Mouse (Mus musculus) kidney, adult 8-10 months (tissue): Measurements from ENCODE around the gene Cetn2.

Experiments
- DNase-seq, 2 experiments: peaks; one replicate each; pipeline ENCODE4 v3.0.0; 2022

The Cetn2 gene

DNA sequence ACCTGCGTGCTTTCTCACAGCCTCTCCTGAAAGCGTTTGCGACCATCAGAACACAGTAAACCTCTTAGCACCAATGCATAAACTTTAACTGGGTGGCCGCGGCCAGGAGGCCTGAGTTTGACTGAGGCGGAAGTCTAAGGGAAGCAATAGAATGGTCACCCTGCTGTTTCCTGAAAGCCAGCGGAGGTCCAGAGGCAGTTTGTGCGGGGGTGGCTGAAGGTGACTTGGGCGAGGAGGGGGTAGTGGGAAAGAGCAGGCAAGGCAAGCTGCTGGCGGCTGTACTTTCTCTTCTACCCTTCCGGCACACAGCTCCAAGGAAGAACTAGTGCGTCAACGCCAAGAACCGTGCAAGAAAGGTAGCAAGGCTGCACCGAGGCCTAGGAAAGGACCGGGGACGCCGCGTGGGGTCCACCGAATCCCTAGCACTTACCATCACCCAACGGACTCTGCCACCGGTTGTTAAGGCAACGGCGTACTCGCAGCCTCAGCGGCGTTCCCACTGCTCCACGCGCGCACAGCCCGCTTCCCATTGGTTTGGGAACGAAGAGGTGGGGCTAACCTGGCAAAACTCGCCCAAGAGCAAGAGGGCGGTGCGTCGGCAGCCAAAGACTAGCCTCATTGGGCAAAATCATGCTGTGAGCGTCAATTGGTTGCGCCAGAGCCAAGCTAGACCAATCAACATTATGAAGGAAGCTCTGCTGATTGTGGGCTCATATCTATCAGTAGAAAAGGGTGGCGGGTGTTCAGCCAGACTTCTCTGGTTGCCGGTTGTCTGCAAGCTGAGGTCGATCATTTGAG is at the start of gene Cetn2, which contains the start of gene Nsdhl:
TSS of gene Cetn2 (minus strand) at position 528 of the 798 bp plus-strand sequence.
TSS of gene Nsdhl (plus strand) at position 674 of the 798 bp plus-strand sequence.
- DNase-seq, result peak; percentile 90 to 91

DNA sequence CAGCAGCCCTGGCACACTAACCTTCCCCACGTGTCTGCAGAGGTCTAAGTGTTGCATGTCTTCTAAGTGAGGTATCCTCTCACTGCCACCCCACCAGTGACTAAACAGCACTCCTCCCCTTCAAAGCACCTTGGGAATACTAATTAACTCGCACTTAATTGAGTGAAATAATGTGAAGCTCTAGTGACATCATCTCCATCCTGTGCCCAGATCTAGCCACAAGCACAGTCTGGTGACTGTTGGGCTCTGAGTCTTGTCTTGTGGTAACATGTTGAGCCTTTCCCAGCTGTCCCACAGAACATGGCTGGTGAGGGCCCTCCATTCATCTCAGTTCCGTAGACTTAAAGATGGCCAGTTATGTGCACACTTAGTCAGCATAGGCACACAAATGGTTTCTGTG is 44.5 kb upstream of the Cetn2 start:
- no peak for DNase-seq

DNA sequence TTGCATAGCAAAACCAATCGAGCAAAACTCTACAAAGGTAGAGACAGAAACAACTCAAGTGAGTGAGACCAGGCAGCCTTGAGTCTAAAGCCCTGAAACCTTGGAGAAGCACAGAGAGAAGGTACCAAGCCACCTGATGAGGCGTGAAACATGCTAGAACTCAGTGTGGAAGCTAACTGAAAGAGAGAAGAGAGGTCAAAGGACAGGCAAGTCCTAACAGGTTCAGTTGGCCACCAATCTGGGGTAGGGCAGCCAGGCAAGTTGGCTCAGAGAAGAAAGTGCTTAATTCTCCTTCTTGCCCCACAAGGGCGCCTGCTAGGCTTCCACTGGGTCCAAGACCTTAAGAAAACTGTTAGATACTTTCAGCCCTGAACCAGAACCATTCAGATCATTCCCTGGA is 43.3 kb upstream of the Cetn2 start:
- peak; percentile 6 to 10 for DNase-seq

DNA sequence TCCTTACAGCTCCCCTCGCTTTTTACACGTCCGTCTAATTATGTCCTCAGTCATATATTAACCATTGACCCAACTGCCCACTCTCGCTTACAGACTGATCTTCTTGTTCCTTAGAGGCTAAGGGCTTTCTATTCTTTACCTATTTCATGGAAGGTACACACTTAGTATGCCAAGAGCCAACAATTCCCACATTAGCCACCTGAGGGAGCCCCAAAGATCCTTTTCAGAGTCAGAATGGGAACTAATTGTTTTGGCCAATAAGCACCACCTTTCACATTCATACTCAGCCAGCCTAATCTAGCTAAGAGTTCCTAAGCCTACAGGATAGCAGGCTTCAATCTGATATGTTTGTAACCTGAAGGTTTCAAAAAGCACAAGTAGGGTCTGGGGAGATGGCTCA is 42.2 kb upstream of the Cetn2 start:
- peak; percentile 31 to 47 for DNase-seq

DNA sequence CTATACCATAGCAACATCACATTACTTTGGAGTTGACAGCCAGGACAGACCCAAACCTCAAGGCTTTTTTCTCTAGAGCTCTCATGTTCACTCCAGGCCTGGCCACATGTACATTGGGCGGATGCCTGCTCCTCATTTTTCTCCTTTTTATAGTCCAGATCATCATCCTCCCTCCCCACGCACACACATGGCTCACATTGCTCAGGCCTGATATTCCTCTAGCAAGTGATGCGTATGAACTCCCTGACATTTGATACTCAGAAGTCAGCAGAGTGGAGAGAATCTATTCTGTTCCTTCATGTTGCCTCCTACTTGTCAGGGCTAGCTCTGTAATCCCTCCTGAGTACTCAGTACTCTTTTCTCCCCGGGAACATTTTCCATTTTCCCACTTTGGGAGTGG is 38.3 kb upstream of the Cetn2 start:
- no peak for DNase-seq

DNA sequence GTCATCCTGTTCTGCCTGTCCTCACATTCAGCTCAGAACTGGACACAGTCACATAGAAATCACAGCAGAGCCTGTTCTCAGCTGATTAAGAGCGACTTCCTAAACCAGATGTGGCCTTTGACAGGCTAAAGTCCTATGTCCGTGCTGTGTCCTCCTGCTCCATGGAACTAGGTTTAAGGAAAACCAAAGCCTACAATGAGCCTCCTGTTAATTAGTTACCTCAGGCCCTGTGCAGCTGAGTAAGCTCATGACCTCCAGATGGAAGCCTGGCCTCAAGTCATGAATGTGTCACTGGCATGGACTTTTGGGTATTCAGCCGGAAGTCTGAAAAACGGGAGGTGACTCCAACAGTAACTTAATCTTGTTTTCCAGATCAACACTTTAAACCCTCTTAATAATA is 35.3 kb upstream of the Cetn2 start:
- peak; percentile 57 to 76 for DNase-seq

DNA sequence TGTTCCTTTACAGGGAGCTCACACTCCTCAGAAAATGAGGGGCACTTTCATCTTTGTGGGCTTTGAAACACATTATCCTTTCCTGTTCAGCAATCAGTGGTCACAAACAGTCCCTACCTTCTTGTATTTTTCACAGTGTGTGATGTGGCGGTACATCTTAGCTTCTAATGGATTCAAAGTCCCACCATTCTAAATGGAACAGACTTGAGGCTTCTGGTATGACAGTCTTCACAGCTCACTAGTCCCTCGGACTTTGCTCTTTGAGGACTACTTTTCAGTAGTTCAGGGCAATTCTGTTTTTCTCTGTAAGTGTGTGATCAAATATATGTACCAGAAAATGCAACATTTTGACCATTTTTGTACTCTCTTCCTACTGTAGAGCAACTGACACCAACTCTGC is 3.2 kb upstream of the Cetn2 start:
- DNase-seq, result peak in 1 of 2 experiments; percentile 30

DNA sequence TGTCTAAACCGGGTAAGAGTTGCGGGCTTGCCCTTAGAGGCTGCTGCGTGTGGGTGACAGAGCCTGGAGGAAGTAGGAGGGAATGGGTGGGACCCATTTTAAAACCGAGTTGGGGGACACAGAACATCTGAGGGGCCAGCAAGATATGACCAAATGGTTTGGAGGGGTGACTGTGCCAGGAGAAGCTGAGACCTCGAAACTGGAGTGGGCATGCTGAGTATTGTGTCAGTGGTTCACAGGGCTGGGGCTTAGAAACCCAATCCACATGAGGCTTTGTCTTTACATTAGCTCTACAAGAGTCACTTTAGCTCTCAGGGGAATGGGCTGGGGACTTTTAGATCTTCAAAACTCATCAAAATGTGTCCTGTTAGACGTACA is 460 bp upstream of the Cetn2 start:
- DNase-seq, result no peak

DNA sequence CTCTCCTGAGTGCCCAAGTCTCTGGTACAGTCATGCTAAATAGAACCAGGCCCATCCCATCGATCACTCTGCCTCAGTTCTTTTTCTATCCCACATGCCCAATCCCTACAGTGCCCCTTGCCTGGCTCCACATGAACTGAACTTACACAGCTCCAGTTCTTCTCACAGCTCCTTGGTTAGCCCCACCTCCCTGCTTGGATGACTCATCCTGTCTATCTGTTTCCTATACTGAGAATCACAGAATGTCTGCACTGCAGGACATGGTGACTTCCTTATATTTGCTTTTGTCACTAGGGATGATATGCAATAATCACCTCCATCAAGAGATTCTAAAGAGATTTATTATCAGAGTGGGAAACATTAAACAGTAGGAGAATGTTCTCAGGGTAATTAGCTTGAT is 6.6 kb downstream of the Cetn2 start:
- no peak for DNase-seq

DNA sequence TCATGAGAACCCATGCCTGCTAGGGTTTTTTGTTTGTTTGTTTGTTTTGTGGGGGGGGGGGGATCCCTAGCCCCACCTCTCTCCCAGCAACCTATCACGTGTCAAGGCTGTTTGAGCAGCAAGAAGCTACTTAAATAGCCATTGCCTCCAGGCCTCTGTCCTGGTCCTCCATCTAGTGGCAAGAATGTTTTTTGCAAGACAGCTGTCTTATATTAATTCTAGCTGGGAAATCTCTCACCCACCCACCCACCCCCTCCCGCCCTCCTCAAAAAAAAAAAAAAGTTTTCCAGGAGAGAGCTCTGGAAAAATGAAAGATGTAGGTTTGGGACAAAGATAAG is 9.8 kb downstream of the Cetn2 start:
- peak; percentile 20 to 45 for DNase-seq

DNA sequence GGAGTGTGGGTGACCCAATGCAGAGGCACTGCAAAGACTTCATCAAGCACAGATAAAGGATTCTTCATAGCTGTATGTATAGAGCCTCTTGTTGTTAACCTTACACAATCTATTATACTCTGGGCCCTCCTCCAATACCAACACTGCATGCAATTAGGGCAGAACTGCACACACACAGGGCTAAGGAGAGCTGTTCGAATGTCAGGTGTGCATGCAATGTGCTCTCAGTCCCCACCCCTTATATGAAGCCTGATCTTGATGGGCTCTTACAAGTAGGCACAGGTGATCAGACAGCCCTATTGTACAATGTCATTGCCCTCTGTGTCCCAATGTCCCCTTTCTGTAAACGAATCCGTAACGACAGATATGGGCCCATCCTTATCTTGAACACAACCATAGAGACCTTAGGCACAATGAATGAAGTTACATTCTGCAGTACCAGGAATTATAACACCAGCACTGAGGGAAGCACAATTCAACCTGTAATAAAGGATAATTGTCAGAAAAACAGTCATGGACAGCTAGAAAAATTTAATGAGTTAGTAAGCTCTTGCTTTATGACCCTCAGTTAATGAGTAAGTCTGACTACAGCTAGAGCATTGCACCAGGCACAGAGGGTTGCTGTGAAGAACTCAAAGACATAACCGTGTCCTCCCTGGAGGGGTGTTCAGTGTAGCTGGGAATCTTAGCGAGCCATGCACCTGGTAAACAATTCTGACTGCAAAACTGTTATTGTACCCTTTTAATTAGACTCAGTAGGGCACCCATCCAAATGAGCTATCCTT is 10.4 kb downstream of the Cetn2 start:
- no peak for DNase-seq

DNA sequence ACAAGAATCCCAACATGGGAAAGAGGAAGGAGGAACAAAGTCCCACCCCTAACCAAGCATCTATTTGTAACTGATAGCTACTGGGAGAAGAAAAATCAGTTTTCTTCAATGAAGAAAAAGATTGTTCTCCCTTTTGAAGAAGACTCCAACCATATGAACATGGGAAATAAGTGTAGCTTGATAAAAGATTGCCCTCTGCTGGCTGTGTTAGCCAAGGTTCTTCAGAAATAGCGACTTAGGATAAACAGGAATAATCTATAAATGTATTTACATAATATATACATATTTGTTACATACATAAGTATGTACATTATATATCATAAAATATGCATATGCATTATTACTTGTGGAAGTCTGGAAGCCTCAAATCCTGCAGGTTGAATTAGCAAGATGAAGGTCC is 15.7 kb downstream of the Cetn2 start:
- DNase-seq, result no peak

DNA sequence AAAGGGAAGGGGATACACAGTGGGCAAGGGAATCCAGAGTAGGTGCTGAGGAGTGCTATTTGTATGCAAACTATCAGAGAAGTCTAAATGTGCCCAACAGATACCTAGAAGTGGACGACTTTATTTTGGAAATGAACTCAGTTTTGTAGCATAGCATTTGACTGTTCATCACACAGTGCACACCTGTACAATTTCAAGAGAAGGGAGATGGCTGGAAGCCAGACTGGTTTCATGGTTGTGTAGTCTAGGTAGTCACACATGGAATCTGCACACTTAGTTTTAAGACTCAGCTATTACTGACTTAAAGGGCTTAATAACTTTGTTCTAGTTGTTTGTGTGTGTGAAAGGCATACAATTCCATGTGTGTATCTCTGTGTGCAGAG is 22.2 kb downstream of the Cetn2 start:
- no peak for DNase-seq

DNA sequence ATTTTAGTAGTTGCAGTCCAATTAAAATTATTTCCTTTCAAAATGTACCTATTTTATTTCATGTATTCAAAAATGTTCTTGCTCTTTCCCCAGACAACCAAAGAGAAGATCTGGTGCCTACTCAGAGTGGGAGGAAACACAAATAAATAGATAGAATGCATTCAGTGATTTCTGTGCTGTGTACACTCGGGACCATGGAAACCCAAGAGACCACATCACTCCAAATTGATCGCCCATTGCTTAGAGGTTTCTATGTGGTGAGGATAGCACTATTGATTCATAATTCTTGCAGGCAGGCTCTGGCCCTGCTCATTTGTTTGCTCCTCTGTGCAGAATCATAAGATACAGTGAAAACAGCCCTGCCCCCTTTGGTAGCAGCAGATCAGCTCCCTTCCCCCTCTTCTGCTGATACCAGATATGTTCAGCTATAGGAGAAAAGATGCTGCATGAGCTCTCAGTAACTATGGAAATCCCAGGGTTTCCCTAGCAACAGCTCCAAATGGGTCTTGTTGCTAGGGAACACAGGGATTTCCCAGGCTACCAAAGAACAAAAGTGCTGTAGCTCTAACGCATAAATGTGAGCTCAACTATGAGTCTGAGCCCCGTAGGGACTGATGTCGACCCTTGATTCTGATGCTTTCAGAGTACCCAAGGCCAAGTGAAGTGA is 22.7 kb downstream of the Cetn2 start:
- DNase-seq, result no peak
